Mouse (Mus musculus): ENCODE results near the gene Acad11.

DNA sequence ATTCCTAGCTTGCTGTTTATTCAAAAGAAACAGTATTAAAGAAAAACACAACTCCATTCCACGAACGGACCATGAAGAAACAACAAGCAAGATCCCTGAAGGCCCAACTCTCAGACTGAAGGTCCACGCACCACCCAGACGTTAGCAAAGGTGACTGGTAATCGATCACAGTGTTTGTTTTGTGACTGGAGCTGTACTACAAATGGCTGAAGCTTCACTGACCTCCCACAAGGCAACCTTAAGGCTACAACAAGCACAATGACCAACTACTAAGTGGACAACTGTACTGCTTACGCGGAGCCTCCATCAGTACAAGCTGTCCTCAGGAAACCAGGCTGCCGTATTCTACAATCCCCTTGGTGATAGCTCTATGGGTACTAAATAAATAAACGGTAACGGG is 106.8 kb downstream of the Acad11 start:
- no peak for TF ChIP-seq CTCF (IDR thresholded peaks at IDR 0.05; ENCODE audit: low read depth, low read length)
- no peak for TF ChIP-seq POLR2A (IDR thresholded peaks at IDR 0.05; ENCODE audit: insufficient read depth, low read length)
- no peak for TF ChIP-seq EP300 (IDR thresholded peaks at IDR 0.05; ENCODE audit: insufficient read depth, low read depth, low read length)

Data from ES-Bruce4 (cell line).